Mouse (Mus musculus): Measurements from ENCODE around the gene Gosr2. TPM values are rescaled to one million over a fixed set of nuclear protein-coding genes. Genes with fewer than 3 reads are reported as not detected.
"Not testable (repeated sequence)": the region's sequence is repeated elsewhere in the genome, so short reads cannot be mapped to it uniquely, and the experiment has no call there.

Gosr2 gene
- polyA plus RNA-seq, 3 experiments from 2014 or later, result 60.7 to 78.9 (median 72.4) TPM

DNA sequence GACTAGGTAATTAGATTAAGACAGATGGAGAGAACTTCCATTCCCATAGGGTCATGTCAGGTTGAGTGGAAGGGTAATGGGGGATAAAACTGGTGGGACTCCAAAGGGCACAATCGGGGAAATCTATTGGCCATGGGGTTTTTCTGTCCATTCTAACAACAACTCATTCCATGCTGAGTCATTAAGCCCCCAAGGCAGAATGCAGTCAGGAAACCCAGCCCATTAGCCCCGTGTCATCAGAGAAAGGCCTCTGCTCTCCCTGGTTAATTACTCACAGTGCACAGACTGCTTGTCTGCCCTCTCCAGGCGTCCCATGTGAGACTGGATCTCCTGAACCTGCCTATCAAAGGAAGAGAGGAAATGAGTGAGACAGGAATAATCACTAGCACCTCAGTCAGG, 8.7 kb downstream of the Gosr2 start:
- ATAC-seq, result no peak

DNA sequence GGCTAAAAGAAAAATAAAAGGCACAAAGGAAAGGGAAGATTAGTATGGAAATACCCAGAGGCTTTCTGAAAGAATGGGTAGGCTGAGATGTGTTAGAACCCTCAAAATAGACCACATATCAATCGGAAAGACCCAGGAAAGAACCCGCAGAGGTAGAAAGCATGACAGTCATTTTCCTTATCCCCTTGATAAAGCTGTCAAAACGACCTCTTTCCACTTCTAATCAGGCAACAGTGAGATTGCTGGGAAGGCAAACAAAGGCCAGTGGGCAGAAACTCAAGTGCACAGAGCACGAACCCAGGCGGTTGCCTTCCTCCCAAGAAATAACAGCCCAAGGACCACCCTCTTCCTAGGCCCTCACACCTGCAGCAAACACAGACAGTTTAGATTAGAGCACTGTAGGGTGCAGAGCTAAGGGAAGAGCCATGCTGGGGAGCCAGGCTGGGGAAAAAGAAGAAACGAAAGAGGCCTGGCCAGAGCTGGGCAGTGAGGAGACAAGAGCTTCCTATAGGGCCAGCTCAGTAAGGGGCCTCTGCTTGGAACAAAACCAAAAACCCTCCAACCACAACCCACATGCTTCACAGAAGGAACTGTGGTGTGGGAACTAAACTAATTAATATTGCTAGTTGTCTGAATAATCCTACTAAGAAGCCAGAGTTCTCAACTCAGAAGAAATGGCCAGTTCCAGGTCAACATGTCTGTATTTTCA, 9.3 kb downstream of the Gosr2 start:
- no peak for ATAC-seq

DNA sequence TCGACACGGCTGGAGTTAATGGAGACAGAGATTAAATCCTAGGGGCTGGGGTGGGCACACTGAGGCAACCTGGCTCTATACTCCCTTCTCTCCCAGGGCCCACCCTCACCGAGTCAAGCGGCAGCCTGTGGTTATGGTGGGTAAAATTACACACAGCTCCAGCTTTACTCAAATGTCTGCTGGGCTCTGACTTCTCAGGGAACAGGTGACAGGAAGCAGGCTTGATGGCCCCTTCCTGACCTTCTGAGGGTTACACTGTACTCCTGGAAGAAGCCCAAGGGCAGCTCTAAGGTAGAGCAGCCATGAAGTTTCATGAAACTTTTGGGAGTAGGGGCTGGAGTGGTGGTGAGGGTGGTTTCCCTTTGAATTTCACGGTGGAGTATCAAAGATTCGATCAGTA, 11.0 kb downstream of the Gosr2 start:
- ATAC-seq, result no peak

DNA sequence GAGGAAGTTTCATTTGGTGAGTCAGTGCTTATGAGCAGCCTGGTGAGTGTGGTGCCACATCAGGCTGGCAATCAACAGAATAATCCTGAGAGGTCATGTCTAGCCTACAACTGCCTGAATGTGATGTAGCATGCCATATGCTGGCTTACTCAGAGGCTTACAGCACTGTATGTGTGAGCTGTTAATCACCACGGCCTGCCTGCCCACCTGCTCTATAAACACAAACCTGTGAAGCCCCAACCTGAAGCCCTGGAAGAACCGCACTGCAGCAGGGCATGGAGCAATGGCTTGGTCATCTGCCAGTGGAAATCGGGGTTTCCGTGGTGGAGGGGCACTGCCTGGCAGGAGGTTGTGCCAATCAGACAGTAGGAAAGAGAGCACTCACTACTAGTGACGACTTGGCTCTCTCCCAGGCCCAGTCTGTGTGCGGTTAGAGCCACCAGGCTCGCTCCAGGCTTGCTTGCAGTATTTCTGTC, 12.4 kb downstream of the Gosr2 start:
- ATAC-seq, result no peak

DNA sequence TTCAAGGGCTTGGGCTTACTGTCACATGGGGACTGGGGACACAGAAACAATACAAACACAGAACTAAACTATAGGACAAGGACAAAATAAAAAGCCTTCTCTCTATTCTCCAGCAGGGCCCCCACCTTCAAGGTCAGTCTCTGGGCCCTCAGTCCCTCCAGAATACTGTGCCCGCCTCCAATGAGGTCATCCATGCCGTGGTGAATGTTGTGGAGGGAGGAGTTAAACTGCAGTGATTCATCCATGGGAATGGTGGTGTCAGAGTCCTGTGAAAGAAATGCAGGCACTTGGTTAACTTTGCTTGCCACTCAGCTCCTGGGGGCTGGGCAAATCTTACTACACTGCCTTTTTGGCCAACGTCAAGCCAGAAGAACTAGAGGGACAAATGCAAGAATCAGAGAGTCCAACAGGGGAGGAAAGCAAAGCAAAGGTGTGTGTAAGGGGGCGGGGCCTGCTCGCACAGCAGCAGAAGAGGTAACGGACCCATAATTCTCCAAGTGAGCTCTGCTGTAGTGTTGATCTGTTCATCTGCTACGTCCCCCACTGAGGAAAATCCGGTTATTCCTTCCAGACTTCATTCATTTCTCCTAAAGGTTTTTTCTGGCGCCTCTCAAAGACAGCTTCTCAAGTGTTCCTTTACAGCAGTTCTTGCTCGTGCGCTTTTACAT, 13.9 kb downstream of the Gosr2 start:
- ATAC-seq, result no peak

DNA sequence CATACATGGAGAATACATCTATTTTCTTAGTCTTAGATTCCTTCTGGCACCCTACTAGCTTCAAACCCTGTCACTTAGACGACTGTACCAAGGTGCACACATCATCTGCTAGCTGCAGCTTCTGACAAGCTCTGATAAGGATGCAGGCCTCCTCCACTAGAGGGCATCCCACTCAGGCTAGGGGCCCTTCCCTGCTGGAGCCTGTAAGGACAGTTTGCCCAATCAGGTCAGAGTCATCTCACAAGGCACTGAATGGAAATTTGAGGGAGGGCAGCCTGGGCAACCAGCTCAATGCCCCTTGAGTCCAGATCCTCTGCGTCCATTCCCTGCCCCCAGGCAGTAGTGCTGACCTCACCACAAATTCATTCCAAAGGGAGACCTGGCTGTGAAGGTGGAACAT, 20.7 kb downstream of the Gosr2 start:
- ATAC-seq, result not testable (repeated sequence)

DNA sequence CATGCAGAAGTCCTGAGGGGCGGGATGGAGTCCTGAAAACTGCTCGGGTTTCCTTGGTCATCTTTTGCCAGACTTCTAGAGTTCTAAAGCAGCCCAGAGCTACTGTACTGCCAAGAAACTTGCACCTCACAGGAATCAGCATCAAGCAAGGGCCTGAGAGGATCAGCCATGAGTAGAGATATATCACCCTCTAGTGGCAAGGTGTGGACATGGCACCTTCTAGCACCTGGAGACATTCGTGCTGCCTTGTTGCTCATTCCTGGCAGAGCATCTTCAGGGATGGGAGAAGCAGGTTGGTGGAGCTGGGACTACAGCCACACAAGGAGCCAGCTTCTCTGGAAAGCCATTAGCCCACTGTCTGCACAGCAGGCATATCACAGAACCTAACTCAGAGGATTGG, 22.1 kb downstream of the Gosr2 start:
- no peak for ATAC-seq

DNA sequence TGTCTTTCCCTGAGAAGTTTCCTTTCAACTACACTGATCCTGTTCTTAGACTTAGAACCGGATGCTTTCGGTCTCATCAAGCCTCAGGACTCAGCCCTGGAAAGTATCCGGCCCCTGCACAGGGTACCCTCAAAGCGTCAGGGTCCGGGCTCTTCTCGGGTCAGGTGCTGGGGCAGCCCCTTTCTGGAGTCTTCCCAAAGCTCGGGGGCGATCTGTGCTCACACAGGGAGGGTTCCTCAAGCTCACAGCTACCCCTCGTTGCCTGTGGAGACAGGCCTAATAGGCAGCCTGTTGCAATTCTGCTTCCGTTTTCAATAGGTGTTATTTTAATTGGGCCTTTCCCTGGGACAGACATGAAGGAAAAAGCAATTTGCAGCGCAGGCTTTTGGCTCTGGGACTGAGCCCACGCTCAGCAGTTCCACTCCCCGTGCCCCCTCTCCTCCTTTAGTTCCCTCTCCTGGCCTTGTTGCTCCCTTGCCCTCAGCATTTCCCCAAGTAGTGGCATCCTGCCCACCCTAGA, 30.7 kb downstream of the Gosr2 start:
- no peak for ATAC-seq

DNA sequence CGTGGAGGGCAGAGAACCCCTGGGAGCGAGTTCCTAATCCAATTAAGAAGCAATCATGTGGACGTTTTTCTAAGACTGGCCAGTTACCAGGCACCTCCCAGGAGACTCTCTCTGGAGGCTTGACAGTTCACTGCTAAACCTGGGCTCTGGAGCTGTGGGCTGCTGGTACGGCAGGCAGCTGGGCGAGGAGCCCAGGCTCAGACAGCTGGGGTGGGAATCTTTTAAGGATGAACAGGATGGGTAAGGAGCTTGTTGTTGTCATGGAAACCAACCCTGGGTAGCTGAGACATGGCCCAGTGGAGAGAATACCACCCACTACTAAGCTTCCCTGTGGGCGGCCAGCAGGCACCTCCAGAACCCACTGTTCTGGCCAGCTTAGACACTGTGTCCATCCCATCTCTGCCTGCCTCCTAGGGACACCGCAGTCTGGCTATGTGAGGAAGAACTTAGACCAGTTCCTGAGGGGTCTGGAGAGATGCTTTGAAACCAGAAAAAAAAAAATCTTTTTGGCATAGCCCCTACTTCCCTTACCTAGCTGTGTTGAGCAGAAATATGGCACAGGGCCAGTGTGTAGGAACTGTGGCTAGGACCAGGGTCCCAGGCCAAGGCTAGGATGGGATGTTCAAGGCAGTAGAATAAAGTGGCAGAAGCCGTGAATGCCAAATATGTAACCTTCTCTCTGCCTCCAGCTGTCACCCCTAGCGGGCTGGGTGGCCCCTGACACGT, 31.4 kb downstream of the Gosr2 start:
- ATAC-seq, result no peak

DNA sequence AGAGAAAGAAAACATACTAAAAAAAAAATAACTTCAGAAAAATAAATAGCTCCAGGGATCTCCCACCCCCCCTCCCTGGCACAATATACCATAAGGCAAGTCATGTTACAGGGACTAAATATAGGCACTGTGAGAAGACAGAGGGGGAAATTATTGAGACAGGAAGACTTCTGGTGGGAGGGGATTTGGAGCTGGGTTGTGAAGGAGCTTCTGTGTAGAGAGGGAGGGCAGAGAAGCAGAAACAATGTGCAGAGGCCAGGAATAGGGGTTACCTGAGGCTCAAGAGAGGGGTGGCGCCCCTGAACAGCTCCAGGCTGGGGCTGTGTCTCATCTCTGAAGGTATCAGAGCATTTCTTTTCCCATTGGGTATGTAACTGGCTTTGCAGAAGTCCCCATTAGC, 32.0 kb downstream of the Gosr2 start:
- no peak for ATAC-seq

DNA sequence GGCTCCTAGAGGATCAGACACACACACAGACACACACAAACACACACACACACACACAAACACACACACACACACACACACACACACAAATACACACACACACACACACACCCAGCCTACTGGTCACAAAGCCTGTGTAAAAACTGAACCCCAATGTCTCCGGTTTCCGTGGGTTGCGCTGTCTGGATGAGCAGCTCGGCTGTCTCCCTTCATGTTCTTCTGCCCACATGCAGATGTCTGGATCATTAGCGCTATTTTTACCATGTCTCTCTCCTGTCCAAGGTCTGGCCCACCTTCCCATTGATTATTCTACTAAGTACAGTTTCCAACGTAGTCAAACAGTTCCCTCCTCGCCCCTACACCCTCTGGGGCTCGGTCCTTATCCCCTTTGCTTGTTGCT, 34.6 kb downstream of the Gosr2 start:
- ATAC-seq, result no peak

DNA sequence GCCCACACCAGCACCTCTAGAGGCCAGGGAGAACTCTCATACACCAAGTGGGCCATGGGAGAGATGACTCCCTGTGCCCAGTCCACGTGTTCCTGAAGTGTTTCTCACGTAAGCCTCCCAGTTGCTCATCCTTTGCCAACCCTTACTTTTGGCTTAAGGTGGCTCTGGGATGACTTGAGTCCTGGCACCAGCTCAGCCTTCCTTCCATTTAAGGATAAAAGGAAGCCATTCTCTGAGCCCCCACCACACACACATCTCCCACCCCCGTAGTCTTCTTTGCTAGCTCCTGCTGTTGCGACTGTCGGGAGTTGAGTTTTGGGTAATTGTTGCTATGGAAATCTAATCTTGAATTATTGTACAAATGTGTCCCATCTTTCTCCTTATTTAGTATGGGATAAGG, 35.2 kb downstream of the Gosr2 start:
- ATAC-seq, result no peak

DNA sequence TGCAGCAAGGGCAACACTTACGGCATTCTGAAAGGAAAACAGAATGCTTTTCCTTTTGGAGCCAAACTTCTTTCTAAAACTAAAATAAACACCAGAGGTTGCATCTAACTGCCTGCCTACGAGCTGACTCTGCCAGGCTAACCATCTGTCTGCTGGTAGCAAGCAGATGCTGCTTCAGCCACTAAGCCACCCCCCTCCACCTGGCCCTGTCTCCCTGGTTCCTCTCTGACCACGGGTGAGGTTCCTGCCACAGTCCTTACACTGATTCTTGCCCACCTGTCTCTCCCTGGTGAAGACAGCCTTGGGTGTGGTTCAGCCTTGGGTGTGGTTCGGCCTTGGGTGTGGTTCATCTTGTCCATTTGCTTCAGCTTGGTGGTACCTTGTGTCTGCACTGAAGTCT, 35.8 kb downstream of the Gosr2 start:
- no peak for ATAC-seq

DNA sequence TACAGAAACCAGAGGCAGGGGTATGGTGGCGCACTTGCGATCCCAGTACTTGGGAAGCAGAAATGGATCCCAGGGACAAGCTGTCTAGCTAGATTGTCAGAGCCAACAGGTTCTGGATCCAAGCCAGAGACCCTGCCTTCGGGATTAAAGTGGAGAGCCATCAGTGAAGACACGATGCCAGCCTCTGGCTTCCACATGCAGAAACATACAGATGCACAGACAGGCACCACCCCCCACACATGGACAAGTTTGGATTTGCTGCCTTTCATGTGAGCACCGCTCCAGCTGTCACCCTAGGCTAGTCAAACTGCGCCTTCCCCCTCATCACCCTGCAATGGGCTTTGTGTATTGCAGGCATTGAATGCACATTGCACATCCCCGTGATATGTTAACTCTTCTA, 39.5 kb downstream of the Gosr2 start:
- ATAC-seq, result no peak

DNA sequence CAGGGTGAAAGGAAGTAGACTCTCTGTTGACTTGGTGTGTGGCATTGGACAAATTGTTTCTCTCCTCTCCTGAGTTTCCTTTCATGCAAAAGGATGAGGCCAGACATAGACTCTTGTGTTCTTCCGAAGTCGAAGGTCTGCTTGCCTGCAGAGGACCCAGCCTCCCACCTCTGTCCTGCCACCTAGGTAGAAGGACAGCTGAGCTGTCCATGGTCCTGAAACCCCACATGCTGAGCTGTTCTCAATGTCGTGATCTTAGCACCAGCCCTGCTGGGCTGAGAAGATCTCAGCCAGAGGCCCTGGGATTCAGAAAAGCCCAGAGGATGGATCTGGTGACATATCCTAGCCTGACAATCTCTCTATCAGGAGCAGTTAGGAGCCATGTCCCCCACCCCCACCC, 41.2 kb downstream of the Gosr2 start:
- ATAC-seq, result no peak

DNA sequence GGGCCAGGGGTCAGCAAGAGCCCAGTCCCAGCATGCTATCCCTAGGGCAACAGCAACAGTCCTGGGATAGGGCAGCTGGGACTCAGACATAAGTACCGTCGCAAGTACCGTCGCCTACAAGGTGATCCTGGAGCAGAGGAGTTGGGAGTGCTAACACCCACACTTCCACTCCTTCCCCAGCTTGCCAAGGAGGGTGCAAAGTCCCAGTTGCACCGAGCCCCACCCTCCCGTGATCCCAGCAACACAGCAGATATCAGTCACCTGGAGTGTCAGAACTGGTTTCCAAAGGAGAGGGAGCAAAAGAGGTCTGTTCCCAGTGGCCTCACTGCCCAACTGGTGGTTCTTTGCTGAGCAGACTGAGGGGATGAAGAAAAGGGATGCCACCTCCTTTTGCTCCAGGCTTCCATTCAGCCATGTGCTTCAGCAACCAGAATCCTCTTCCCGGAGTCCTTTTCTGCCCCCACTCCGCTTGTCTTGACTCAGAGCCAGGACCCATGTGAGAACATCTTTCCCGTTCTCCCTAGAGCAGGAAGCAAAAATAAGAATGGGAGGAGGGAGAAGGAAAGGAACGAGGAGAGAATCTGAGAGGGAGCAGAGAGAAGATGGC, 44.2 kb downstream of the Gosr2 start:
- no peak for ATAC-seq

DNA sequence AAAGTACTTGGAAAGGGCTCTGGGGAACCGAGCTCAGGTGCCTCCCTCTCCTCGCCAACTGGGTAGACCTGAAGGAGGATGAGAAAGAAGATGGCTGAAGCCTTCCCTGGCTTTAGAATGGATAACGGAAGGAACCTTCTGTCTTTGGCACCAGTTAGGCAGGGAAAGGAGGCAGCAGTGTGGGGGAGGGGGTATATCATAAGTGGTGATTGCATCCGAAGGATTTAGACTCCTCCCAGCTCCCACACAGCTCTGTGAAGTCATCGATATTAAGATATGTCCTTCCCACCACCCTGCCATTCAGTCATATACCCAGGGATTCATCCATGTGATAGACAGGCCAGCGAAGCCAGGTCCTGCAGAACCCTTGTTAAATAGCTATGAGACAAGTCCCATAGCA, 46.3 kb downstream of the Gosr2 start:
- ATAC-seq, result no peak

DNA sequence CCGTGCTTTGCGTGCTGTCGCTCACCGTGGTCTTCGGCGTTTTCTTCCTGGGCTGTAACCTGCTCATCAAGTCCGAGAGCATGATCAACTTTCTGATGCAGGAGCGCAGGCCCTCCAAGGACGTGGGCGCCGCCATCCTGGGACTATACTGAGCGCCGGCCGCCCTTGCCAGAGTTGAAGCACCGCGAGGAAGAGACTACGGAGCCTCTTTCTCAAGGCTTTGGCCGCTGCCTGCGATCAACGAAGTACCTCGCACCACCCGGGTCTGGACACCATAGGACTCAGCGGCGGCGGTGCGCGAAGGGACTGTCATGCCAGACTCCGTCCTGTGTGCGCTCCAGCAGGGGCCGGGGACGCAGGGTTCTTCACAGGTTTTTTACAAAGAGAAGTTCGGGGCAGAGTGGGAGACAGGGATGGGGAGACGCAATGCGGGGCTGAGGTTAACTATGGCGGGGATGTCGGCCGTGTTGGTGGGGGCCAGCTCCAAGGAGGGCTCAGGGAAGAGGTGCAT, 47.7 kb downstream of the Gosr2 start:
- ATAC-seq, result no peak

DNA sequence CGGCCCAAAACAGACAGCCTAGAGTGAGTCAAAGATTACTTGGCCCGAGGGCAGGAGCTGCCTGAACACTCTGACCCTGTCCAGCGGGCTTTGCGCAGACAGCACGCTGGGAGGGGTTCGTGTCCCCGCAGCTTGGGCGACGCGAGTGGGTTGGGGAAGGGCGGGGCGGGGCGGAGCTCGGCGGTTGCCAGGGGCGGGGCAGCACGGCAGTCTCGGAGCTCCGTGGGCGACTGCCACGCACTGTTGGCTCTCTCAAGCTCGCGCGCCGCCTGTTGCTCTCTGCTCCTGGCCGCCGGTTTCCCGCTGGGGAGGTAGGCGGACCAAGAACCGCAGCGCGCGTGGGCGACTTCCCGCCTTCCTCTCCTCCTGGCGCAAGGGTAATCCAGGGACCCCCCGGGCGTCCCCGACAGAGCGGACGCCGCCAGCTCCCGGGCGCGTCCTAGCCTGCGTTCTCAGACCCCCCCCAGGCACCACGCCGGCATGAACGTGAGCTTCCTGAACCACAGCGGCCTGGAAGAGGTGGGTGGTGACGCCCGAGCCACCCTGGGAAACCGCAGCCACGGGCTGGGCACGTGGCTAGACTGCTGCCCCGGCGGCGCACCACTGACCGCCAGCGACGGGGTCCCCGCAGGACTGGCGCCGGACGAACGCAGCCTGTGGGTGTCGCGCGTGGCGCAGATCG, 48.3 kb downstream of the Gosr2 start, which contains the start of gene Rprml:
Gene Rprml, plus strand, starts transcription at position 270 of the 682 bp plus-strand sequence.
- no peak for ATAC-seq

DNA sequence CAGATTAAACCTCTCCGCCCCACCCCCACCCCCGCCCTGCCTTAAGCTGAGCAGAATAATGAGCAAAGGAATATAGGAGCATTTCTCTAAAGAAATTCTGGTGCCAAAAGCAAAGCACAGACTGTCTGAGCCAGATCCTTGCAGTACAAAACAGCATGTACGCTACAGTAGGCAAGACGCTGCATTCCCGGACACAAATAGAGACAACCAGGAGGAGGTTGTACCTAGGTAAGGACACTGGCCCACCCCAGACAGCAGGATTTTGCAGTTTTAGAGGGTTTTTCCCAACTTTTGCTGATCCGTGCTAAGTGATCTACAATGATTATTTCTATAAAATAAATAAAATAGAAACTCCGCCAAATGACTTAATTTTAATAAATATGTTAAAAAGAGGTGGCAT, 49.0 kb downstream of the Gosr2 start:
- ATAC-seq, result no peak

DNA sequence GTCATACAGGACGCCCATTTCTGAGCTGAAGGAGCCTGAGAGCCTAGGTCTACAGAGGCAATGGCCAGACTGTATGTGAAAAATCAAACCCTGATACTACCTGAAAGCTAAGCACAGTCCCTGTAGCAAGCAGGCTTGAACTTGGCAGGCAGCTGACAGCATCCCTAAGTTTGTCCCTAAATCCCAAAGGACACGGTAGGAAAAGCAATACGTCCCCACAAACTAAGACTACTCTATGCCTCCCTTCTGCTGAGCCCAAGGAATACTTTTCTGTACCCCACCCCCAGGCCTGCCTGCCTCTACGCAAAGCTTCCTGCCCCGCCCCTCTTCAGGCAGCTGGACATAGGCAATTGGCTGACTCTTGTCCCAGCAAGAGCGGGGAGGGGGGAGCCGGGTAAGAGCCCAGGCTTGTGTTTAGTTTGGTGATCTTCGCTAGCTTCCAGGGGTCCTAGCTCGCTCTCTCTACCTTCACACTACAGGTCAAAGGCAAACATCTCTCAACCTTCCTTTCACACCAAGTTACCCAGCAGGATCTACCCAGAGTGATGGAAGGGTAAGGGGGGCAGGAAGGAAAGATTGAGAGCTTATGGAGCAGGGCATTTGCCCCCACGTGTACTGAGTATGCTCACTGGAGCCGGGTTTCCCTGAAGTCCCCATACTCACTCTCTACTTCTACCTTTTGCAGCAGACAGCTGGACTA, 49.6 kb downstream of the Gosr2 start:
- no peak for ATAC-seq

DNA sequence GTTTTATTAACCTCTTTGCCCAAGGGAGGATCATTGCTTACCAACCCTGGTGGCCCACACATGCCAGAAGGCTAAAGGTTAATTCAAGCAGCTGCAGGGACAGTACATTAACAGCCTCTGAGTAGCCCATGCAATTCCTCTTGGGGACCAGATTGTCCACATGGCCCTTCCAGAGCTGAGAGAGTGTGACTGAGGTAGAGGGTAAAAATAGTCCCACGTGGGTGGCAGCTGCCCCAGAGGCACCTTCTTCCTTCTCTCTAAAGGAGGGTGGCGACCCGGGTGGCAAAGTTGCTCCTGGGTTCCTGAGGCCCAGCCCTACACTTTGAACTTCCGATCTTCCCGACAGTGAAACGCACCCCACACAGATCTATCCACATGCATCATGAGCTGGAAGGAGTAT, 51.4 kb downstream of the Gosr2 start:
- ATAC-seq, result no peak
